Comparison of ENCODE assay signal across 10 mouse cellular contexts in the genomic region with DNA sequence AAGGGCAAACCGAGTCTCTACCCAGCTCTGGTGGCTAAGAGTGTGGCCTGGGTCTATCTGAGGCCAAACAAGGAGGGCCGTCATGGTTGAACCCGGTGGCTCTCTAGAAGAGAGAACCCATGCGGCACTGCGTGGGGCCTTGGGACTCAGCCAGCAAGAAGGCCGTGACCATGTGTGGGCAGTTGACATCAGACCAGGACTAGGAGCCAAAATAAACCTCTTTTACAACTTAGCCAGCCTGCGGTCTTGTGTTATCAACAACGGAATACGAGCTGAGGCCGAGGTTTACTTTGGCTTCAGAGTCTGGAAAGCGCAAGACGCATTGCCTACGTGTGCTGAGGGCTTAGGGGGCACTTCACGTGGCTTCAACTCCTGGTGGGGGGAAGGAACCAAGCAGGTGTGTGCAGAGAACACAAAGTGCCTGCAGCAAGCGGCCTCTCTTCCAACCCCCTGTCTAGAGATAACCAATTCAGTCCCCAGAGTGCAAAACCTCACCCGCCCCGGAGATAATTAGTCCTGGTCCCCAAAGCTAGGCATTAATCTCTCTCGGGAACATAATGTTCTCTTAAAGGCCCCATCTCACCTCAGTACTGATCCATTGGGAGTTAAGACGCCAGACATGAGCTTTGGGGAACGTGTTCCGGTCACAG. TPM values are rescaled to one million over a fixed set of nuclear protein-coding genes. Genes with fewer than 3 reads are reported as not detected.
DNase-seq lines count a peak whose midpoint lies in the region; ATAC-seq lines count a peak whose summit lies in the region.
"Had no signal": no experiment of that assay in that cellular context is flagged by ENCODE, and none has a peak within 500 bp of the region (broad histone marks: within the 10 kb centered on the region; RNA-seq: fewer than 3 reads in every experiment).

No protein-coding gene starts in this region.

- no peak overlapping the region for H3K4me2 ChIP-seq in limb, embryonic 13.5 days (replicated peaks)
- no peak overlapping the region for H3K4me2 ChIP-seq in heart, embryonic 15.5 days
- no peak overlapping the region for H3K4me2 ChIP-seq in limb, embryonic 15.5 days
- H3K4me2 ChIP-seq: forebrain, embryonic 13.5 days; liver, embryonic 12.5 days had no signal

- 0 out of 2 replicates have a peak, but pooled peaks cover 3% of the 10 kb centered on the region for H3K9me3 ChIP-seq in limb, embryonic 13.5 days
- H3K9me3 ChIP-seq in limb, embryonic 10.5 days (replicated peaks) = no peaks in the 10 kb centered on the region
- H3K9me3 ChIP-seq in heart, embryonic 15.5 days (replicated peaks) = 0 out of 2 replicates have a peak, but pooled peaks cover 2% of the 10 kb centered on the region
- no peaks in the 10 kb centered on the region for H3K9me3 ChIP-seq in limb, embryonic 15.5 days
- H3K9me3 ChIP-seq: forebrain, embryonic 13.5 days; liver, embryonic 12.5 days had no signal

- DNase-seq in limb, embryonic 10.5 days (ENCODE audit: low spot score) = no peak
- DNase-seq in testis, postnatal 10 days (ENCODE audit: low spot score) = peak; percentile 55
- DNase-seq in spleen, postnatal 14 days (ENCODE audit: low spot score in 2 of 2) = no peak
- DNase-seq in spleen, adult 12 weeks (ENCODE audit: low spot score) = no peak
- no peak for DNase-seq in frontal cortex, postnatal 36 days (ENCODE audit: low spot score in 2 of 2)

- H3K27me3 ChIP-seq in limb, embryonic 13.5 days = no peaks in the 10 kb centered on the region
- no peaks in the 10 kb centered on the region for H3K27me3 ChIP-seq in limb, embryonic 10.5 days (ENCODE audit: low read depth, poor library complexity, severe bottlenecking)
- peaks cover 20% of the 10 kb centered on the region for H3K27me3 ChIP-seq in heart, embryonic 15.5 days
- no peaks in the 10 kb centered on the region for H3K27me3 ChIP-seq in limb, embryonic 15.5 days
- H3K27me3 ChIP-seq: forebrain, embryonic 13.5 days; liver, embryonic 12.5 days had no signal

- H3K9ac ChIP-seq in limb, embryonic 13.5 days = no peak overlapping the region
- H3K9ac ChIP-seq in heart, embryonic 15.5 days = no peak overlapping the region
- H3K9ac ChIP-seq in limb, embryonic 15.5 days = no peak overlapping the region
- H3K9ac ChIP-seq: forebrain, embryonic 13.5 days; liver, embryonic 12.5 days had no signal

- 64% methylated on average over 21 of the region's 21 CpGs for WGBS in limb, embryonic 13.5 days
- WGBS in limb, embryonic 10.5 days = 87% methylated on average over 21 of the region's 21 CpGs
- WGBS in heart, embryonic 15.5 days = 42% methylated on average over 21 of the region's 21 CpGs
- 53% methylated on average over 21 of the region's 21 CpGs for WGBS in limb, embryonic 15.5 days

- H3K36me3 ChIP-seq in limb, embryonic 13.5 days = no peaks in the 10 kb centered on the region
- H3K36me3 ChIP-seq in limb, embryonic 10.5 days = no peaks in the 10 kb centered on the region
- no peaks in the 10 kb centered on the region for H3K36me3 ChIP-seq in heart, embryonic 15.5 days
- H3K36me3 ChIP-seq in limb, embryonic 15.5 days = no peaks in the 10 kb centered on the region
- H3K36me3 ChIP-seq: liver, embryonic 12.5 days had no signal

- no peak overlapping the region for H3K4me3 ChIP-seq in limb, embryonic 13.5 days
- H3K4me3 ChIP-seq in limb, embryonic 10.5 days = no peak overlapping the region
- no peak overlapping the region for H3K4me3 ChIP-seq in heart, embryonic 15.5 days
- H3K4me3 ChIP-seq in limb, embryonic 15.5 days = no peak overlapping the region
- H3K4me3 ChIP-seq: forebrain, embryonic 13.5 days; liver, embryonic 12.5 days had no signal

- ATAC-seq in limb, embryonic 13.5 days (ENCODE audit: low FRiP score, low read depth) = peak; percentile 25; the same call in 1 of the 2 replicates
- ATAC-seq in heart, embryonic 15.5 days (replicated peaks; ENCODE audit: insufficient number of reproducible peaks, insufficient read depth, low FRiP score, low read depth) = peak; percentile 44; the same call in 1 of the 2 replicates
- peak; percentile 41; the same call in 1 of the 2 replicates for ATAC-seq in limb, embryonic 15.5 days (ENCODE audit: insufficient number of reproducible peaks, low FRiP score, low TSS enrichment, low read depth)
- ATAC-seq: forebrain, embryonic 13.5 days; liver, embryonic 12.5 days had no signal

- H3K4me1 ChIP-seq in limb, embryonic 13.5 days = peaks cover 30% of the 10 kb centered on the region
- peaks cover 6% of the 10 kb centered on the region; the same call in 1 of the 2 replicates for H3K4me1 ChIP-seq in limb, embryonic 10.5 days
- peaks cover 40% of the 10 kb centered on the region for H3K4me1 ChIP-seq in heart, embryonic 15.5 days (replicated peaks)
- H3K4me1 ChIP-seq in limb, embryonic 15.5 days = peaks cover 27% of the 10 kb centered on the region
- H3K4me1 ChIP-seq: forebrain, embryonic 13.5 days; liver, embryonic 12.5 days had no signal

- H3K27ac ChIP-seq in limb, embryonic 13.5 days = no peak overlapping the region
- H3K27ac ChIP-seq in limb, embryonic 10.5 days = no peak overlapping the region
- H3K27ac ChIP-seq in heart, embryonic 15.5 days = no peak overlapping the region
- no peak overlapping the region for H3K27ac ChIP-seq in limb, embryonic 15.5 days
- H3K27ac ChIP-seq: forebrain, embryonic 13.5 days; liver, embryonic 12.5 days had no signal

RNA-seq across cellular contexts. Expression of a gene that starts 45.9 kb away (rescaled TPM):
- 1.8 and 2.1 TPM in 2 replicates for polyA plus RNA-seq in limb, embryonic 13.5 days (2015; fragmentation: Nextera tagmentation; extraction: Ambion mirVana)
- 0.36 and 0.93 TPM in 2 replicates for polyA plus RNA-seq in limb, embryonic 10.5 days (2016; fragmentation: Nextera tagmentation; extraction: Ambion mirVana)
- polyA plus RNA-seq in heart, embryonic 15.5 days (2015; fragmentation: Nextera tagmentation; extraction: Ambion mirVana) = 0.77 and 1.6 TPM in 2 replicates
- 3.8 and 4.6 TPM in 2 replicates for polyA plus RNA-seq in limb, embryonic 15.5 days (2015; fragmentation: Nextera tagmentation; extraction: Ambion mirVana)
- polyA plus RNA-seq: liver, embryonic 12.5 days had no signal
